In the genomic region with DNA sequence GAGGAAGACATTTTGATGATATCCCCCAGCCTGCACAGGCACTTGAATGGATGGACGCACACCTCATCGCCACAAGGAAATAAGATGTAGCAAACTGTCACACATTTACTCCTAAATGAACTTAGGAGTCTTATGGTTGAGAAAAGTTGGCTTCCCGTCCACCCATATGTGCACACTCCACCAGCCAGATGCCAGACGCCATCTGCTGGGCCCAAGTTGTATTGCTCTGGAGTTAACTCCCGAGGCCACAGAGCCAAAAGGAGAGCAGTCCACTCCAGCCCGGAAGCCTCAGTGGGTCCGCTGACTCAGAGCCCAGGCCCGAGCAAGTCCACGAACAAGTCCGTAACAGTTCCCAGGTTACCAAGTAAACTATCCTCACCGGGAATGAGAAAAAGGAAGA, we compare ENCODE assay signal across 9 mouse cellular contexts.
DNase-seq lines count a peak whose midpoint lies in the region; ATAC-seq lines count a peak whose summit lies in the region.
"Had no signal": no experiment of that assay in that cellular context is flagged by ENCODE, and none has a peak within 500 bp of the region (broad histone marks: within the 10 kb centered on the region; RNA-seq: fewer than 3 reads in every experiment).

No protein-coding gene starts in this region.

- H3K9ac ChIP-seq in intestine, embryonic 14.5 days (ENCODE audit: low read length), result no peak overlapping the region

- H3K27ac ChIP-seq in intestine, embryonic 14.5 days (ENCODE audit: low read depth), result no peak overlapping the region

- H3K36me3 ChIP-seq in intestine, embryonic 14.5 days (ENCODE audit: control insufficient read depth, insufficient read depth, low read length), result no peaks in the 10 kb centered on the region

- no peak overlapping the region for H3K4me2 ChIP-seq in intestine, embryonic 14.5 days (ENCODE audit: low read length)

- peak; percentile 79 to 93 for DNase-seq in adrenal gland, adult (ENCODE audit: inconsistent age in 2 of 2, low spot score in 1 of 2)
- DNase-seq in cerebellum, postnatal 36 days, result peak; percentile 64 to 73
- DNase-seq in gastrocnemius, adult 8-10 months (ENCODE audit: low spot score in 2 of 2), result peak; percentile 35 to 44
- peak; percentile 92 for DNase-seq in intestine, embryonic 14.5 days (ENCODE audit: low spot score)
- peak; percentile 43 to 54 for DNase-seq in left cerebral cortex, adult 8-10 months (ENCODE audit: low spot score in 2 of 2)
- DNase-seq in spleen, adult 12 weeks (ENCODE audit: low spot score), result peak; percentile 7

- peak; percentile 59; the same call in 1 of the 2 replicates for ATAC-seq in intestine, embryonic 14.5 days (replicated peaks; ENCODE audit: low FRiP score, low TSS enrichment, low read depth)
- peak; percentile 94 for ATAC-seq in megakaryocyte, adult 5-6 weeks (ENCODE audit: poor library complexity, severe bottlenecking)
- no peak for ATAC-seq in erythroid progenitor cell, adult 5-6 weeks (replicated peaks; ENCODE audit: low FRiP score, poor library complexity, severe bottlenecking)

- peaks cover 27% of the 10 kb centered on the region for H3K4me1 ChIP-seq in intestine, embryonic 14.5 days (replicated peaks; ENCODE audit: control insufficient read depth, insufficient read depth, low read length)

- H3K4me3 ChIP-seq in intestine, embryonic 14.5 days (ENCODE audit: low read depth, low read length), result no peak overlapping the region
- H3K4me3 ChIP-seq: myocyte had no signal

- H3K9me3 ChIP-seq in intestine, embryonic 14.5 days (ENCODE audit: control insufficient read depth, low read length), result no peaks in the 10 kb centered on the region

- WGBS in intestine, embryonic 14.5 days, result 15% methylated on average over 11 of the region's 11 CpGs

- H3K27me3 ChIP-seq in intestine, embryonic 14.5 days (replicated peaks; ENCODE audit: control insufficient read depth, insufficient read depth, low read length), result no peaks in the 10 kb centered on the region

Comparison
In these comparisons a context has a peak if more than half of its experiments do, and no peak if none do; other contexts are left out.
1. DNase-seq: peak in every context shown above with its lines; median percentile 92 in intestine, embryonic 14.5 days; 86 in adrenal gland, adult; 68 in cerebellum, postnatal 36 days; 48 in left cerebral cortex, adult 8-10 months; 40 in gastrocnemius, adult 8-10 months; 7 in spleen, adult 12 weeks.